Mouse (Mus musculus) liver, embryonic 16.5 days (tissue): ENCODE results near the gene Med25. TPM values are rescaled to one million over a fixed set of nuclear protein-coding genes. Genes with fewer than 3 reads are reported as not detected.

Source experiments
- ATAC-seq: fragments of 200-750 bp; cut with Nextera tagmentation; 2 replicates; pipeline ENCODE4 v1.8.0; 2017; ENCODE audit warnings: low read depth, mild to moderate bottlenecking, moderate number of reproducible peaks, moderate library complexity
- H3K27ac ChIP-seq: fragments of 300-500 bp; sonication (generic); 2 replicates; pipeline ENCODE4 v1.5.1; 2014; ENCODE audit warnings: mild to moderate bottlenecking, low read length
- H3K27me3 ChIP-seq: fragments of 300-500 bp; sonication (generic); 2 replicates; pipeline ENCODE4 v1.6.1; 2014; ENCODE audit warnings: low read depth, low read length, mixed read lengths; ENCODE audit not compliant: control insufficient read depth, insufficient read depth
- H3K36me3 ChIP-seq: fragments of 300-500 bp; sonication (generic); 2 replicates; pipeline ENCODE4 v1.6.1; 2014; ENCODE audit warnings: mild to moderate bottlenecking; ENCODE audit not compliant: control insufficient read depth, insufficient read depth
- H3K4me1 ChIP-seq: fragments of 300-500 bp; sonication (generic); 2 replicates; pipeline ENCODE4 v1.6.1; 2014; ENCODE audit warnings: low read depth, low read length, mixed read lengths; ENCODE audit not compliant: control insufficient read depth
- H3K4me2 ChIP-seq: fragments of 300-500 bp; sonication (generic); 2 replicates; pipeline ENCODE4 v1.6.1; 2014; ENCODE audit warnings: low read depth, low read length, mixed read lengths
- H3K4me3 ChIP-seq: fragments of 300-500 bp; sonication (generic); 2 replicates; pipeline ENCODE4 v1.5.1; 2014; ENCODE audit warnings: low read depth, mild to moderate bottlenecking, low read length
- H3K9ac ChIP-seq: fragments of 300-500 bp; sonication (generic); 2 replicates; pipeline ENCODE4 v1.6.1; 2014; ENCODE audit warnings: low read depth, low read length
- H3K9me3 ChIP-seq: fragments of 300-500 bp; sonication (generic); replicated peaks from 2 replicates; pipeline ENCODE4 v1.6.1; 2016; ENCODE audit warnings: low read length; ENCODE audit not compliant: control insufficient read depth
- WGBS: fragments of 180-500 bp; shearing (Covaris S2); extraction: QIAGEN DNeasy Blood & Tissue Kit; methylation state at CpG from one replicate; pipeline ENCODE4 v1.1.7; 2014; ENCODE audit not compliant: insufficient replicate concordance; 5-methylcytosine and 5-hydroxymethylcytosine counted together
- polyA plus RNA-seq: library from polyadenylated mRNA; unstranded; fragments of >200 nt; fragmentation: Nextera tagmentation; extraction: Ambion mirVana; gene quantifications from 2 replicates; pipeline ENCODE4 v1.2.1, GENCODE M21; 2015

Gene Med25
- polyA plus RNA-seq, 1 experiment from 2014 or later: 53.0 TPM

DNA sequence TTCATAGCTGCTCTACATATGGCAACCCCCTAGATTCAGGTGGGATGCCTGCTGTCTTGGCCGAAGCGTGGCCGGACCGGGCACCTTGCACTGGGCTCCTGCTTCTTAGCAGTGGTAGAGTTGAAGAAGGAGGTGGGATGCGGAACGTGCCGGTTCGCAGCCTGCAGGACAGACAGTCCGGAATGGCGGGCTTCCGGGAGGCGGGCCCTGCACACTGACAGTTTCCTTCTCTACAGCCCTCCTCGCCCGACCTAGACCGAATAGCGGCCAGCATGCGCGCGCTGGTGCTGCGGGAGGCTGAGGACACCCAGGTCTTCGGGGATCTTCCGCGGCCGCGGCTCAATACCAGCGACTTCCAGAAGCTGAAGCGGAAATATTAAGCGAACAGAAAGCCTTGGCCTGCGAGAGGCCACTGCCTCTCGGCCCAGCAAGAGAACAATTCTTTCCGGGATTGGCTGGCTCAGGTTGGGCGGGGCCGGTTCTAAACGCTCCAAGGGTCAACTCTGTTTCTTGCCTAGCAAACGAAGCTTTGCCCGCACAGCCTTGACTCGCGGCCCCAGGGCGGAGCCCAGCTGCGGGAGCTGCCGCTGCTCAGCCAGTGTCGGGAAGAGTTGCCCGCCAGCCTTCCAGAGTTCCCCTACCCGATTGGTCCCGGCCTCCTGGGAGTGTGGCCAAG is 38.0 kb downstream of the Med25 start:
- Histone ChIP-seq H3K9ac (peak overlapping the region; percentile 95), H3K9me3 (no peaks in the 10 kb centered on the region), H3K4me1 (peaks cover 68% of the 10 kb centered on the region), H3K4me3 (peak overlapping the region; percentile 85), H3K36me3 (no peaks in the 10 kb centered on the region), H3K27ac (peak overlapping the region; percentile 99), H3K4me2 (peak overlapping the region; percentile 98), H3K27me3 (no peaks in the 10 kb centered on the region)
- WGBS: under 1% methylated on average over 45 of the region's 45 CpGs
- ATAC-seq: peak; percentile 76

DNA sequence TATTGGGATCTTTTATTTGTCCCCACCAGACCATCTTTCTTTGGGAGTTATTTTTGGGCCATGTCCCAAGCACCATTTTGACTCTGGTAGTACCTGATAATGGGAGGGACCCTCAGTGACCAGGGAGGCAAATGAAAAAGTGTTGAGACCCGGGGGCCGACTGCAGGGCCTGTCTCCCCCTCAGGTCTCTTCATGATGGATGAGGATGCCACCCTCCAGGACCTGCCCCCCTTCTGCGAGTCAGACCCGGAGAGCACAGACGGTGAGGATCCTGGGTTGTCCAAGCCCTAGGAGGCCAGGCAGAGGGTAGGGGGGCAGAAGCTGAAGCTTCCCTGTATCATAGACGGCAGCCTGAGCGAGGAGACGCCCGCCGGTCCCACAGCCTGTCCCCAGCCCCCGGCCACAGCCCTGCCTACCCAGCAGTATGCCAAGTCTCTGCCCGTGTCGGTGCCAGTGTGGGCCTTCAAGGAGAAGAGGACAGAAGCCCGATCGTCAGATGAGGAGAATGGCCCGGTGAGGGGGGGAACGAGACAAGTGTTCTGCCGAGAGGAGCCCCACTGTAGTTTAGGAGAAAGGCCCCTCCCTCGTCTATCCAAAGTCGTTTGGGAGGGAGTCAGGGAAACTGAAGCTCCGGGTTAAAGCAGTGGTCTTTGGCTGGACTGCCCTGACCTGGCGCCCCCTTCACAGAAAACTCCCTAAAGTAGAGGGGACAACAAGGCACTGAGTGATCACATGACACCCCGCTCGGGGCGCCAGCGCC is 38.7 kb downstream of the Med25 start:
- WGBS: 20% methylated on average over 26 of the region's 26 CpGs
- Histone ChIP-seq H3K4me3 (peak overlapping the region; percentile 85), H3K9ac (peak overlapping the region; percentile 95), H3K27me3 (no peaks in the 10 kb centered on the region), H3K36me3 (no peaks in the 10 kb centered on the region), H3K4me2 (peak overlapping the region; percentile 98), H3K4me1 (peaks cover 67% of the 10 kb centered on the region), H3K27ac (peak overlapping the region; percentile 99), H3K9me3 (no peaks in the 10 kb centered on the region)
- ATAC-seq: no peak; the same call in 1 of the 2 replicates

DNA sequence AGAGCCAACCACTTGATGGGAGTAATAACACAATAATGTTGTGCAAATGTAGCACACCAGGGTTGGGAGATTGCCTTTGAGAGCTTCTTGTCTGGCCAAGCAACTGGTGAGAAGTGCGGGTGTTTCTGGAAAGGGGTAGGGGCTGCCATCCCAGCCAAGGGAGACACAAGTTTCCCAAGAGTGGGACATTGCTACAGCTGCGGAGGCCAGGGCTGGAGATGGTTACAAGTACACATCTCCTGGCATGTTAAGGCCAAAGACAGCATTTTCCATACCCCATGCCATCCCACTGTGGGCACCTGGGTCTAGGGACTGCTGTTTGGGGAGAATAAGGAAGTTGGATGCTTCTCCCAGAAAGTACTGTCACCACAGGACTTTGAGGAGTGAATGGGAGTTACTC is 39.4 kb downstream of the Med25 start:
- ATAC-seq: no peak
- 95% methylated on average over 2 of the region's 2 CpGs for WGBS
- H3K4me2 ChIP-seq: no peak overlapping the region
- peaks cover 62% of the 10 kb centered on the region for H3K4me1 ChIP-seq
- H3K4me3 ChIP-seq: 0 out of 2 replicates have a peak overlapping the region, but pooled peaks have one; percentile 85
- no peak overlapping the region for H3K27ac ChIP-seq
- H3K9me3 ChIP-seq: no peaks in the 10 kb centered on the region
- no peak overlapping the region for H3K9ac ChIP-seq
- H3K36me3 ChIP-seq: no peaks in the 10 kb centered on the region
- no peaks in the 10 kb centered on the region for H3K27me3 ChIP-seq

DNA sequence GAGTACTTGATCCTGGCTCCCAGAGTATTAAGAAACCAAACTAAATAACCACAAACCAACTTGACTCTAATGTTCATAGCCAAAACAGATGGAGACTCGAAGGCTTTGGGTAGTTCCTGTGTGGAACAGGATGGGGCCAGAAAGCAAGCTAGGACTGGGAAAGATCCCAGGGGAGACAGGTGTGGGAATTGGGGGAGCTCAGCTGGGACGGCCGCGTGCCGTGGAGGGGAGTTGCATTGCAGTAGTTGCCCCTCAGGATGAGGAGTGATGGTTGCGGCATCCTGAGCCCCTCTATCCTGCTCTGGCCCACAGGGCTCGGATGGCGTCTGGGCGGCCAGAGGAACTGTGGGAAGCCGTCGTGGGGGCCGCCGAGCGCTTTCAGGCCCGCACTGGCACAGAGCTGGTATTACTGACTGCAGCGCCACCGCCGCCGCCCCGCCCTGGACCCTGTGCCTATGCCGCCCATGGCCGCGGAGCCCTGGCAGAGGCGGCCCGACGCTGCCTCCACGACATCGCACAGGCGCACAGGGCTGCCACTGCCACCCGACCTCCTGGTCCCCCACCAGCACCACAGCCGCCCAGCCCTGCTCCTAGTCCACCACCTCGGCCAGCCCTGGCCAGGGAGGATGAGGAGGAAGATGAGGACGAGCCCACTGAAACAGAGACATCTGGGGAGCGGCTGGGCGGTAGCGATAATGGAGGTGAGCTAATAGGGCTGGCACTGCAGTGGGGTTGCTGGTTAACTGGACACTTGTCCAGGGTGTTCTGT is 40.1 kb downstream of the Med25 start:
- H3K27me3 ChIP-seq: no peaks in the 10 kb centered on the region
- H3K4me1 ChIP-seq: peaks cover 63% of the 10 kb centered on the region
- no peaks in the 10 kb centered on the region for H3K36me3 ChIP-seq
- H3K9me3 ChIP-seq: no peaks in the 10 kb centered on the region
- no peak for ATAC-seq
- H3K9ac ChIP-seq: no peak overlapping the region
- H3K4me3 ChIP-seq: no peak overlapping the region
- H3K27ac ChIP-seq: no peak overlapping the region
- H3K4me2 ChIP-seq: no peak overlapping the region
- 84% methylated on average over 36 of the region's 36 CpGs for WGBS

DNA sequence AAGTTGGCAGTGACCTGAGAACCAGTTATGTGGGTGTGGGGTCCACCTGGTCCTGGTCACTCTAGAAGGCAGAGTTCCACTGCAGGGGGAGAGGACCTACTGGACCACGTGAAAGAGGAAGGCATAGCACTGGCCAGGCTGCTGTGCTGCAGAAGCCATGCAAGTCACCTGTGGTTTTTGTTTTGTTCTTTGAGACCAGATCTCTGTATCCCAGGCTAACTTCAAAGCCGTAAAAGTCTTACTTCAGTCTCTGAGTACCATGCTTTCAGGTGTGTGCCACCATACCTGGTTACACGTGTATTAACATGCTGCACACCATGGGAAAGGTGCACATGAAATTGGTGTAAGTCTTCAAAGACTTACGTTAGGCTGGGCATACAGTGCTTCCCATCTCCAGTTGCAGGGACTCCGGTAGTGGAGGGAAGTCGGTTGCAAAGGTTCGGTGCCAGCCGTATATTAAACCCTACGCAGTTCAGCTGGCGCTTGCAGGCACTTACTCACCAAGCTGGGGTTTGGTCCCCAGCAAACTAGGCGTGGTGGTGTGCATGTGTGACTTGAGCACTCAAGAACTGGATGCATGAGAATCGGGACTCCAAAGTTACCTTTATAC is 40.8 kb downstream of the Med25 start:
- WGBS: 82% methylated on average over 12 of the region's 12 CpGs
- H3K27me3 ChIP-seq: no peaks in the 10 kb centered on the region
- H3K9ac ChIP-seq: no peak overlapping the region
- peak overlapping the region; percentile 29; the same call in 1 of the 2 replicates for H3K27ac ChIP-seq
- no peaks in the 10 kb centered on the region for H3K9me3 ChIP-seq
- H3K36me3 ChIP-seq: peaks cover under 1% of the 10 kb centered on the region; the same call in 1 of the 2 replicates
- no peak overlapping the region for H3K4me3 ChIP-seq
- H3K4me2 ChIP-seq: 0 out of 2 replicates have a peak overlapping the region, but pooled peaks have one; percentile 99
- no peak for ATAC-seq
- H3K4me1 ChIP-seq: peaks cover 65% of the 10 kb centered on the region

DNA sequence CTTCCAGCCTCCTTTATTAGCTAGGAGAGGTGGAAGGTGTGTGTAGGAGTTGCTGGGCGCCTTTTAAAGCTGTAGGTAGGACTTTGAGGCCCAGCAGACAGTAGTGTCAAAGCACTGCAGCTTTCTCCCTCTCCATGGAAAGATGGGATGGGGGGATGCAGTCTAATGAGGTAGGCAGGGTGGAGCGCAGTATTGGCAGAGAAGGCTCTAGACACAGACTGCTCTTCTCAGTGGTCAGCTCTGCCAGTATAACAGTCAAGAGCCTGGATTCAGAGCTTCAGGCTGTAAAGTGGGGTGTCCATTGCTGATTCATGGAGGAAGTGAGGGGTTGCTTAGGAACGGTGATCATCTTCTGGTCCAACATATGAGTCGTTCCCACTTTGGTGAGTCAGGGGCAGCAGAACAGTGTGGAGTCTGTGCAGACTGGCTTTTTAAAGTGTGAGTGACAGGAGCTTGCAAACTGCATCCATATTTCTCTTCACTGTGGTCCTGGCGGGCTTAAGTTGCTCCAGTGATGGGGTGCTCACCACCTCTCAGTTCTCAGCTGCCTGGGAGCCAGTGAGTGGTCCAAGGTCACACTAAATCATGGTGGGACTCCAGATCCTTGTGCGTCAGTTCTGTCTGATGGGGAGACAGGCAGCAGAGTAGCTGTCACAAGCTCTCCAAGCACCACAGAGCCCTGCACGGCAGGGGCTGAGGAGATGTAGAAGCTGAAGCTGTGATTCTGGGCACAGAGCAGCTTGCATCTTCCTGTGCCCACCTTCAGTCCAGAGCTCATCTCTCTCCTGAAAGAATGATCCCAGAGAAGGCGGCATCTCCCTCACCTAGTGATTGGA is 41.5 kb downstream of the Med25 start:
- Histone ChIP-seq H3K9me3 (no peaks in the 10 kb centered on the region), H3K4me1 (peaks cover 58% of the 10 kb centered on the region), H3K9ac (peak overlapping the region; percentile 87), H3K27me3 (no peaks in the 10 kb centered on the region), H3K36me3 (peaks cover 8% of the 10 kb centered on the region), H3K27ac (peak overlapping the region; percentile 98), H3K4me2 (peak overlapping the region; percentile 99), H3K4me3 (peak overlapping the region; percentile 91)
- WGBS: 58% methylated on average over 8 of the region's 8 CpGs
- ATAC-seq: no peak

DNA sequence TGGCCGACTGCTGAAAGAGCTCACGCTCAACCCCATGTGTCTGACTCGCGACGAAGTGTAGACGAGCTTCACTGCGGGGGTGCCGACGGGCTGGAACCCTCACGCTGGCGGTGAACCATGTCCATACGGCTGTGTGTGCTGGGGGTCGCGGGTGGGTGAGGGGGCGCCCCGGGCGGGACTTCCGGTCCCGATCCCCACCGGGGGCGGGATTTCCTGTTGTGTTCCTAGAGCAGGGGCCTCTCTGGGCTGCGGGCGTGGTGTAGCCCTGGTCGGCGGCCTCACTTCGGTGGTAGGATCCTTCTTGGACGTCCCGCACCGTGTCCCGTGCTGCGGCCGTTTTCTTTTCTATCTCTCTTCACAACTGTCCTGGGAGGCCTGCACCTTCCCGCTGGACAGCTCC is 42.4 kb downstream of the Med25 start:
- Histone ChIP-seq H3K9me3 (no peaks in the 10 kb centered on the region), H3K27me3 (no peaks in the 10 kb centered on the region), H3K36me3 (peaks cover 15% of the 10 kb centered on the region), H3K4me3 (peak overlapping the region; percentile 91), H3K4me2 (peak overlapping the region; percentile 99), H3K27ac (peak overlapping the region; percentile 98), H3K4me1 (peaks cover 49% of the 10 kb centered on the region), H3K9ac (peak overlapping the region; percentile 87)
- peak; percentile 35 for ATAC-seq
- WGBS: under 1% methylated on average over 33 of the region's 33 CpGs
